Mouse (Mus musculus): ENCODE data around the gene Vwa8.

DNA sequence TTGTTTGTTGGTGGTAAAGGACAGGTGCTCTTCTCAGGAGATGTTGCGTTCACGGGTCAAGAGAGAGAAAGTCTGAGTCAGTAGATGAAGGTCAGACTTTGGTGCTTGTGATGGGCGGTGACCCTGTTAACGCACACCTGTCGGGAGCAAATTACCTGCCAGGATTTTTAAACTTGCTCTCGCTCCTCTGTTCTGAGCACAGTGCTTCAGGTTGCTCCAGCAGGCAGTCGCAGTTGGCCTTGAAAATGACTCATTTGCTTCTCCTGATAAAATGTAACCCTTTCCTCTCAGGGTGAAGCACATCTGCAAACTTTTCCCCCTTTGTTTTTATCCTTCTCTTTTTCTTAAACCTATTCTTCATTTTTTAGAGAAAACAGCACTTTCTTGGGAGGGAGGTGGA, 234.7 kb downstream of the Vwa8 start:
- TF ChIP-seq CTCF (IDR thresholded peaks at IDR 0.05; ENCODE audit: borderline replicate concordance, control insufficient read depth, extremely low read depth, insufficient read depth, low read length, poor library complexity) (no peak), POLR2A (IDR thresholded peaks at IDR 0.05; ENCODE audit: control insufficient read depth, extremely low read depth, insufficient read depth, low read length, poor library complexity) (no peak)
